Mouse (Mus musculus): Measurements from ENCODE around the gene Ipmk.
"Not testable (repeated sequence)": the region's sequence is repeated elsewhere in the genome, so short reads cannot be mapped to it uniquely, and the experiment has no call there.

Gene Ipmk

DNA sequence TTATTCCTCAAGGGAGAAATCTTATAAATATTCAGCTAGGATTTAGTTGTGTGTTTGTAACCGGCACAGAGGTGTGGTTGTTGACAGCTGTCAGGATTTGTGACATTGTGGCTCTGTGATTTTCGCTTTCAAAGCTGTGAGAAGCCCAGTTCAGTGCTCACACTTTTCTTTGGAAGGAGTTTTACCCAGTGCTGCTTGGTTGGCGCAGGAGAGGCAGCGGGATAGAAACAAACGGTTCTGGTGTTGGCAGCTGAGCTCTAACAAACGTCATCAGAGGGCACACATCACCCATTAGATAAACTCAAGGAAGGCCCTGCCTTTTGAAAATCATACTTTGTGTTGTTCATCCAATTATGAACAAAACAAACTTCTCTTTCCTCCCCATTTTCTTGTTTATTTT lies 79.2 kb downstream of the Ipmk start:
- no peak for DNase-seq (ENCODE audit: low spot score)

DNA sequence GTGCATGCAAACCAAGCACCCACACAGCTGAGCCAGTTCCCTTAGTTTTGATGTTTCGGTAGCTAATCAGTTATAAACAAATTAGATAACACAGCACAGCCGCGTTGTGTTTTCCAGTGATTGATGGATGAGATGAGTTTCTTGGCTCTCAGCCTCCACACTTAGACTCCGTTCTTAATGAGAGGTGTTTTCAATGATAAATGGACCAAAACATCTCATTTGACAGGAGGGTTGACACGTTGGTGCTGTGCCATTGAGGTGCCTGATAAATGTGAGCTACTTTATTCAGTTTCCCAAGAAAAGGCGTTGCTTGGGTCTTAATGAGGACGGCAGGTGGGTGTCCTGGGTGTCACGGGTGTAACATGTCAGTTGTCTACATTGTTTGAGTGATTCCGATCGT lies 79.8 kb downstream of the Ipmk start:
- no peak for DNase-seq (ENCODE audit: low spot score)

DNA sequence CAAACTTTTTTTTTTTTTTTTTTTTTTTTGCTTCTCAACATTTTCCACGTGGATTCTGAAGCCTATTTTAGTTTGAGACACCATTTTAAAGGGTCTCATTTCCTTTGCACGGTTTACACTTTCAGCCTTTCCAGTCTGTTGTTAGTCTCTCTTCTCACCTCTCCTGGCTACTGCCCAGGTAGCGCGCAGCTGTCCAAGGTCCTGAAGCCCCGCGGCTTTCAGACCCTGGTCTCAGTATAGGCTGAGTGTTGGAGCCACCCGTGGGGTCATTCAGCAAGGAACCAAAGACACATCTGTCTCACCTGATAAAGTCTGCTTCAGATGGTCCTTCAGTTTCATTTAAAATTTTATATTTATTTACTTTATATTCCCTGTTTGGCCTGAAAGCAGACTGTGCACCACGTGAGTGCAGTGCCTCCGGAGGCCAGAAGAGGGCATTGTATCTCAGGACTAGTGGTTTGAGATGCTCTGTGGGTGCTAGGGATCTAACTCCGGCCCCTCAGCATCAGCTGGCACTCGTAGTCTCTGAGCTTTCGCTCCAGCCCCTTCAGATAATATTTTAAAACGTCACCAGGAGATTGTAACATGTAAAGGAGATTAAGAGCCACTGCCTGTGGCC lies 80.8 kb downstream of the Ipmk start:
- DNase-seq (ENCODE audit: low spot score), result peak; percentile 7

DNA sequence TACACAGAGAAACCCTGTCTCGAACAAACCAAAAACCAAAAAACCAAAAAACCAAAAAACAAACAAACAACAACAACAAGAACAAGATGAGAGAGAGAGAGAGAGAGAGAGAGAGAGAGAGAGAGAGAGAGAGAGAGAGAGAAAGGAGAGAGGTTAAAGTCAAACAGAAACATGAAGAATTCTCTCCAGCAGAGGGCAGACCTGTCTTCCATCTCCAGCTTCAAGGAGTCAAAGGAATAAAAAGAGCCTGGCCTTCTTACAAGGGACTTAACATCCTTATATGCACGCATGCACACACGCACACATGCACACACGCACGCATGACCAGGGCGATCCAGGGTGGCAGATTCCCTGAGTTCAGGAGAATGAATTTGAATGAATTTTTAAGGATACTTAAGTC lies 83.1 kb downstream of the Ipmk start:
- no peak for DNase-seq (ENCODE audit: low spot score)

DNA sequence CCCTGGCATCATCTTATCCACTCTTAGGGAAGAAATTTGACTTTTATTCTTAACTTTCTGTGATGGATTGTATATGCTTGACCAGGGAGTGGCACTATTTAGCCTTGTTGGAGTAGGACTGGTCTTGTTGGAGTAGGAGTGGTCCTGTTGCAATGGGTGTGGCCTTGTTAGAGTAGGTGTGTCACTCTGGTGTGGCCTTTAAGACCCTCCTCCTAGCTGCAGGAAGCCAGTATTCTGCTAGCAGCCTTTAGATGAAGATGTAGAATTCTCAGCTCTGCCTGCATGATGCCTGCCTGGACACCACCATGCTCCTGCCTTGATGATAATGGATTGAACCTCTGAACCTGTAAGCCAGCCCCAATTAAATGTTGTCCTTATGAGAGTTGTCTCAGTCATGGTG lies 95.5 kb downstream of the Ipmk start:
- DNase-seq (ENCODE audit: low spot score), result no peak

DNA sequence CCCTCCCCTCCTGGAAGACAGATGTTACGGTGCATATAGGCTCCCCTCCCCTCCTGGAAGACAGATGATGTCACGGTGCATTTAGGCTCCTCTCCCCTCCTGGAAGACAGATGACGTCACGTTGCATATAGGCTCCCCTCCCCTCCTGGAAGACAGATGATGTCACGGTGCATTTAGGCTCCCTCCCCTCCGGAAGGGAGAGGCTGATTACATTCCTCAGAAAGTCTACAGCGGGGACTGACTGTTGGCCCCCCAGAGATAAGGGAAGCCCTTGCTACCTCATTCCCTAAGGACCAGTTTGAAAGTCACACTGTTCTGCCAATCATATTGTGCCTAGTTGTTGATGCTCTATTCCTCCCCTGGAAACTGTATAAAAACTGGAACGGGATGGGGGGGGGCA lies 100.1 kb downstream of the Ipmk start:
- DNase-seq (ENCODE audit: low spot score), result no peak

GRCm38 (mm10) chr10:71448284-71448683 lies 100.7 kb downstream of the Ipmk start:
- no peak for DNase-seq (ENCODE audit: low spot score)

GRCm38 (mm10) chr10:71455355-71455754 lies 107.8 kb downstream of the Ipmk start:
- DNase-seq (ENCODE audit: low spot score), result no peak

GRCm38 (mm10) chr10:71462371-71462770 lies 114.8 kb downstream of the Ipmk start:
- DNase-seq (ENCODE audit: low spot score), result not testable (repeated sequence)

GRCm38 (mm10) chr10:71464417-71464816 lies 116.9 kb downstream of the Ipmk start:
- no peak for DNase-seq (ENCODE audit: low spot score)

DNA sequence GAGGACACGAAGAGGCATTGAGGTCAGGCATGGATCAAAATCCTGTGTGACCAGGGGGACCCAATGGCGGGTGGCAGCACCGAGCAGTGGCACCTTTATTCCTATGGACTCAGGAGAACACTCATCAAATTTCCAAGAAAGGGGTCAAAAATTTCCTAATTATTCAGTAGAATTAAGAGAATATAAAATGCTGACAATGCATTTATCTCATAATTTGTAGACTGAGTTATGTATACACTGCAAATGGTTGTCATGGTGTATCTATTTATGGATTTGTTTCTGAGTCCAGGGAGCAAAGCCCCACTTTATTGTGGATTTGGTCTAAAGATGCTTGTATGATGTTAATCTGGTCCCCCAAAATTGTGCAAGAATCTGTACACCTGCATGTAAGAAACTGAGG lies 120.8 kb downstream of the Ipmk start:
- DNase-seq (ENCODE audit: low spot score), result no peak

DNA sequence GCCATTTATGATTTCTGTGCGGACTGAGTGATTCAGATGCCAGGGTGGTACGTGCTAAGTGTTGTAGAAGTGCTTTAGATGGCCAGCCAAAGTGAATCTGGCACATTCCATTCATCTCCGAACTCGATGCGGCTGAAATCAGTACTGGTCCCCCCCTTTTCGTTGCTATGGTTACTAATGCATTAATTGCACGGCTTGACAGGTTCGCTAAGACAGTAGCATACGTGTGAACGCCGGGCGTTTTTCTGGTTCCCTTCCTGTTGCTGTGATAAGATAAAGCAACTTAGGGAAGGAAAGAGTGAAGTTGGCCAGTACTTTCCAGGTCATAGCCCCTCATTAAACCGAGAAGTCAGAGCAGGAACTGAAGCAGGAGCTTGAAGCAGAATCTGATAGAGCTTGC lies 122.2 kb downstream of the Ipmk start:
- DNase-seq (ENCODE audit: low spot score), result no peak

GRCm38 (mm10) chr10:71472033-71472432 lies 124.5 kb downstream of the Ipmk start:
- DNase-seq (ENCODE audit: low spot score), result no peak

DNA sequence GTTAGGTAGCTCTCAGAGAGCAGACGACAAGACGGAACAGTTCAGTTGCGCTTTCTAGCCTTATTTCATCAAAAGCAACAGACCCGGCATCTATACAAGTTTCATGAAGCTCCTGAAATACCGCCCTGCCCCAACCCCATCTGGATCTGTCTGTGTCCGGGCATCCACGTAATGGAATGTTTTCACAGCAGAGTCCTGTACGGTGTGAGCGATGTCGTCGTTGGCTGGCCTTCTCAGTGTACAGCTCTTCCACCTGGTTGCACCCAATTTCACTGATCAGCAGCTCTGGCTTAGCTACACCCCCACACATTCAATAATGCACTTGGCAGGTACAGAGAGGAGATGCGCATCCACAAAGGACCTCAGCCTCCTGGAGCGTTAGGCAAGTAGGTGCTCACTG lies 126.0 kb downstream of the Ipmk start:
- no peak for DNase-seq (ENCODE audit: low spot score)

GRCm38 (mm10) chr10:71476471-71477080 lies 129.0 kb downstream of the Ipmk start:
- DNase-seq (ENCODE audit: low spot score), result no peak

DNA sequence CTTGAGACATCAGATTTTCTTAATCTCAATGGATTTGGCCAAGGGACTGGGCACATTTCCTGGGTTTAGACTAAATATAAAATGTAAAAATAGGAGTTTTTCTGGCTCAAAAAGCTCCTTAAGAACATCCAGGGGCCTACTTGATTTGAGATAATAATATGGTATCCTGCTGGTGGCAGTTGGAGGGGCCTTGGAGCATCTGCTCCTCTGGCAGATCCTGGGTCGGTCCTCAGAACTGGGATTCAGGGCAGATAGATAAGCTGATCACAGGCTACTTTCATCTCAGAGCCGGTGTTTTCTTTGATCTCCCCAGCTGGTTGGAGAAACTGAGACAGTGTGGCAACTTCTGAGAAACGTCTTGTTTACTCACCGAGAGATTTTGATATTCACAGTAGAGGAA lies 129.6 kb downstream of the Ipmk start:
- DNase-seq (ENCODE audit: low spot score), result no peak

GRCm38 (mm10) chr10:71479700-71480325 lies 132.2 kb downstream of the Ipmk start:
- peak; percentile 62 for DNase-seq (ENCODE audit: low spot score)

Measured in urinary bladder, postnatal 14 days (tissue).